Mouse (Mus musculus) kidney, adult 2 months (tissue): ENCODE results near the gene Ephb4.

Source experiments
- CTCF ChIP-seq: fragments of 200-500 bp; conservative IDR thresholded peaks from 2 replicates; pipeline ENCODE4 v1.5.1; 2011; ENCODE audit warnings: low read depth, mild to moderate bottlenecking, control low read depth, low read length, moderate library complexity, mixed read lengths; ENCODE audit not compliant: insufficient read depth, insufficient read length
- POLR2A ChIP-seq: fragments of 200-500 bp; IDR thresholded peaks from one replicate; pipeline ENCODE4 v1.6.1; 2011; ENCODE audit warnings: low read depth, low read length, control low read depth

GRCm38 (mm10) chr5:137354091-137354490, 4.2 kb downstream of the Ephb4 start:
- TF ChIP-seq POLR2A (no peak), CTCF (no peak)
